Comparison of ENCODE assay signal across 1 mouse cellular context in genomic region chr7:105751491-105752433, GRCm38 (mm10).
TF ChIP-seq lines count a peak whose summit lies in the region.

TSS of gene Tpp1 (minus strand) at chr7:105752235.

TF ChIP-seq in CH12.LX, 34 proteins besides CTCF, POLR2A, EP300 and RAD21 (continued from another document):
- peak; percentile 25; the same call in 1 of the 2 replicates for TF ChIP-seq MEF2A (IDR thresholded peaks at IDR 0.05; ENCODE audit: borderline replicate concordance, low read depth, low read length)
- TF ChIP-seq NELFE (IDR thresholded peaks at IDR 0.05; ENCODE audit: low read depth, low read length) = 0 out of 2 replicates have a peak, but pooled peaks have one; percentile 39
- TF ChIP-seq BHLHE40 (IDR thresholded peaks at IDR 0.05; ENCODE audit: low read depth, low read length) = peak; percentile 92
- TF ChIP-seq IRF4 (IDR thresholded peaks at IDR 0.05; ENCODE audit: low read depth, low read length) = 0 out of 2 replicates have a peak, but pooled peaks have one; percentile 27
- TF ChIP-seq PAX5 (IDR thresholded peaks at IDR 0.05; ENCODE audit: low read length) = no peak
- TF ChIP-seq ETS1 (conservative IDR thresholded peaks at IDR 0.05; ENCODE audit: low read depth, low read length) = peak; percentile 71; the same call in 1 of the 2 replicates
- peak; percentile 70 for TF ChIP-seq HCFC1 (IDR thresholded peaks at IDR 0.05; ENCODE audit: low read depth, low read length)
- no peak for TF ChIP-seq POLR2AphosphoS2 (IDR thresholded peaks at IDR 0.05; ENCODE audit: low read depth, low read length)
- no peak for TF ChIP-seq MAZ (IDR thresholded peaks at IDR 0.05; ENCODE audit: low read depth, low read length)
- no peak for TF ChIP-seq ZNF384 (IDR thresholded peaks at IDR 0.05; ENCODE audit: low read depth, low read length)
- TF ChIP-seq SIN3A (IDR thresholded peaks at IDR 0.05; ENCODE audit: low read length) = peak; percentile 93
- no peak for TF ChIP-seq UBTF (IDR thresholded peaks at IDR 0.05; ENCODE audit: low read depth, low read length)
- no peak for TF ChIP-seq KAT2A (IDR thresholded peaks at IDR 0.05; ENCODE audit: insufficient replicate concordance, low read length)
- TF ChIP-seq E2F4 (IDR thresholded peaks at IDR 0.05; ENCODE audit: insufficient replicate concordance, low read depth, low read length) = no peak
- no peak for TF ChIP-seq RCOR1 (conservative IDR thresholded peaks at IDR 0.05; ENCODE audit: low read depth, low read length)
- peak; percentile 98 for TF ChIP-seq CHD2 (IDR thresholded peaks at IDR 0.05; ENCODE audit: low read length)
- no peak for TF ChIP-seq MXI1 (IDR thresholded peaks at IDR 0.05; ENCODE audit: low read depth, low read length)
- TF ChIP-seq NRF1 (IDR thresholded peaks at IDR 0.05; ENCODE audit: low read depth, low read length) = peak; percentile 34; the same call in 1 of the 2 replicates
- no peak for TF ChIP-seq ZMIZ1 (IDR thresholded peaks at IDR 0.05; ENCODE audit: low read depth, low read length)
- no peak for TF ChIP-seq ZKSCAN1 (IDR thresholded peaks at IDR 0.05; ENCODE audit: borderline replicate concordance, low read depth, low read length)
- no peak for TF ChIP-seq MAFK (IDR thresholded peaks at IDR 0.05; ENCODE audit: insufficient replicate concordance, low read length)
- TF ChIP-seq USF2 (conservative IDR thresholded peaks at IDR 0.05; ENCODE audit: low read depth, low read length) = peak; percentile 99
- no peak for TF ChIP-seq ZC3H11A (IDR thresholded peaks at IDR 0.05; ENCODE audit: low read depth, low read length)
